Mouse (Mus musculus) adrenal gland, postnatal 4 days (tissue): ENCODE data around the gene Osm. TPM values are rescaled to one million over a fixed set of nuclear protein-coding genes. Genes with fewer than 3 reads are reported as not detected.

Experiments
- DNase-seq, 2 experiments: peaks; one replicate each; pipeline ENCODE4 v3.0.0; 2021 to 2022; ENCODE audit warnings: low spot score in 2 of 2, mixed read lengths in 2 of 2
- total RNA-seq, 2 experiments: library from RNA; stranded (reverse); gene quantifications; 2 replicates each; pipeline ENCODE4 v1.2.3; 2021

Osm gene
- total RNA-seq, 2 experiments from 2014 or later = 0.11 to 0.23 TPM

DNA sequence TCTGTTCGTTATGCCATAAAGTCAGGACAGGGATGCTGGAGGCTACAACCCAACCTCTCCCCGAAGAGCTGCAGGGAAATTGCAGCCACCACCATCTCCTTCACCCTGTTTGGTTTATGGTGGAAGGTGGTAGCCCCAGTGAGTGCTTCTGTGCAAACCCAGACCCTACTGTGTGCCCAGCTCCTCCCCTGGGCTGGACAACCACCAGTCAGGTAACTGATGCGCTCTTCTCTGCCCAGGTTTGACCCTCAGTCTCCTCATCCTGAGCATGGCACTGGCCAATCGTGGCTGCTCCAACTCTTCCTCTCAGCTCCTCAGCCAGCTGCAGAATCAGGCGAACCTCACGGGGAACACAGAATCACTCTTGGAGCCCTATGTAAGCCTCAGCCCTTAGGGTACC, 1.9 kb downstream of the Osm start:
- no peak for DNase-seq

DNA sequence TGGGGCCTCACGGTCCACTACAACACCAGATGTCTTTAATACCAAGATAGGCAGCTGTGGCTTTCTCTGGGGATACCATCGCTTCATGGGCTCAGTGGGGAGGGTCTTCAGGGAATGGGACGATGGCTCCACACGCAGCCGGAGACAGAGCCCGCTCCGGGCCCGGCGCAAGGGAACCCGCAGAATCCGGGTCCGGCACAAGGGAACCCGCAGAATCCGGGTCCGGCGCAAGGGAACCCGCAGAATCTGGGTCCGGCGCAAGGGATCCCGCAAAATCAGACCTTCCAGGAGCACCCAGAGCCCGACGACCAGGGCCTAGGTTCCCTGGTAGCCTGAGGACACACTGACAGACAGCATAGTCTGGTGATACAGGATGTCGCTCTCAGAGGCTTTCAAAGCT, 3.5 kb downstream of the Osm start:
- no peak for DNase-seq

DNA sequence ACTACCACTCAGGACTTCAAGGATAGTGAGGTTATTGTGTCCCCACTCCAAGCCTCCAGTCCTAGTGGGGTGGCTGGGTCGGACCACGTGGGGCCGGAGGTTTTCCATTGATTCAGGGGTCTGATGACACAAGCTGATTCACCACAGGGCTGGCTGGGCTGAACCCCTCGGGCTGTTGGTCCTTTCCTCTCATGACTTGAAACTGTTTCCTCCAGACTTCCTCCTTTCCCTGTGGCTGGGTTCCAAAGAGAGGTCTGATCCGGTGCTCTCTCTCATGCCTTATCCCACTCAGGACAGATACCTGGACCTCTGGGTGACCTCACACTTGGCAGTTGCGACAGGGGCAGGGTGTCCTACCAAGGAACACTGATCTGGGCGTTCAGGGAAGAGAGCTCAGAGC, 3.9 kb downstream of the Osm start:
- no peak for DNase-seq

DNA sequence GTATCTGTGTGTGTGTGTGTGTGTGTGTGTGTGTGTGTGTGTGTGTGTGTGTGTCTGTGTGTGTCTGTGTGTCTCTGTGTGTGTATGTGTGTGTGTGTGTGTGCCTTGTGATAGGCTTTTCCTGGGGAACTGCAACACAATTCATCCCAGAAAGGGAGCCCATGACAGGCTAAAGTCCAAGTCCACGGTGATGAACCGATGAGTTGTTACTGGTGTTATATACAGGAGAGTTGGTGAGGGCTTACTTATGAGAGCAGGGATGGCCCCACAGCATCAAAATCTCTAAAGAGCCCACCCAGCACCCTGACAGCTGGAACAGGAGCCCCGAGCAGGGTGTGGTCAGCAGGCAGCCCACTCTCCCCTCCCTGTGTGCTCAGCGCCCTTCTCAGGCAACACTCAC, 5.0 kb downstream of the Osm start:
- no peak for DNase-seq

DNA sequence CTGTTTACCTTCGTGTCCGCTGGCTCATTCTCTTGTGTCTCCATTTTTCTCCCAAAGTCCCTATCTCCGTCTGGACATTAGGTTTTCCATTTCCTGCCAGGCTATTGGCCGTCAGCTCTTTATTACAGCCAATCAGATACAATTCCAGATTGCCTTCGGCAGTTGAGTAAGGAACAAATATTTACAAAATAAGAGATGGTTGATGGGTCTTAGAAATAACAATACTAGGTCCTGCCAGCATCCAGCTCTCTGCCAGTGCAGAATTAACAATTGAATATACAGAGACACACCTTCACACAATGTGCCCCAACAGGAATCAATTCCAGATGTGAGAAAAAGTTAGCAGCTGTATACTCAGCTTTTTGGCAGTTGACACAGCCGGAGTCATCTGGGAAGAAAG, 9.9 kb downstream of the Osm start:
- DNase-seq = no peak

DNA sequence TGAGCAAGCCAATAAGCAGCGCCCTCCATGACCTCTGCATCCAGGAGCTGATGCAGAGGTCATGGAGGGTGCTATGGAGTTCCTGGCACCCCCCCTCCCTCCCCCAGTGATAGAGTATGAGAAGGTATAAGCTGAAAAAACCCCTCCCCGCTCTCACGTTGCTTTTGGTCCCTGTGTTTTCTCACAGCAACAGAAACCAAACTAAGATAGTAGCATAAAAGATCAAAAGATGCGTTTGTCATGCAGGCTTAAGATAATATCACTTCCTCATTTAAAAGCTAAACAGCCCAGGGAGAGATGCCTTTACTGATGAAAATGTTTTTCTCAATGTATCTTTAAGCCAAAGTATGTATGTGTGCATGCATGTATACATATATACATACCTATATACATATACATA, 10.4 kb downstream of the Osm start:
- no peak for DNase-seq

DNA sequence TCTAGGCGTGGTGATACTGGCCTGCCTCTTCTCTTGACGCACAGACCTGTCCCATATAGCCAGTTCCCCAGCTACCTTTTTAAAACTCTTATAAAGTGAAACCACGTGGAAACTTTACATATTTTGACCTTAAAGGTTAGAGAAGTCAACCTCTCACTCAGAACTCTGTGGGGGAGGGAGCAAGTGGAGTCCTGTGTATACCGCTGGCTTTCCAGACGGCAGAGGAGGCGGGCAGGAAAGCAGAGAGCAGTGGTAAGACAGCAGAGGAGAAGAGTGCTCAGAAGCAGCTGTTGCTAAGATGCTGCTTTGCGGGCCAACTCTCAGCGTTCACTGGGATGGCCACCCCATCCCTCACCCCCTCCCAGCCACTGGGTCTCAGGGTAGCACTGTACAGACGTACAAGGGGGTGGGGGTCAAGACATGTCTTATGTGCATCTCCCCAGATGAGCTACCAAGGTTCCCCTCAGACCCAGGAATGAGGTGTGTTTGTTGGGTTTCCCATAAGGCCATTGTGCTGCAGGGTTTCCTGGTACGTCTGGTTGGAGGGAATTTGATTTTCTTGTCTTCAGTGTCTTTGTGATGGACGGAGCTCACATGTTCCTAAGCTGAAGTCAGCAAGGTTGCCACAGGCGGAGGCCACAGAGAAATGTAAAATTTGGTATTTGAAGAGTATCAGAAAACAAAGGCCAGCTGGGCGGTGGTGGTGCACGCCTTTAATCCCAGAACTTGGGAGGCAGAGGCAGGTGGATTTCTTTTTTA, 11.2 kb downstream of the Osm start:
- DNase-seq = no peak

DNA sequence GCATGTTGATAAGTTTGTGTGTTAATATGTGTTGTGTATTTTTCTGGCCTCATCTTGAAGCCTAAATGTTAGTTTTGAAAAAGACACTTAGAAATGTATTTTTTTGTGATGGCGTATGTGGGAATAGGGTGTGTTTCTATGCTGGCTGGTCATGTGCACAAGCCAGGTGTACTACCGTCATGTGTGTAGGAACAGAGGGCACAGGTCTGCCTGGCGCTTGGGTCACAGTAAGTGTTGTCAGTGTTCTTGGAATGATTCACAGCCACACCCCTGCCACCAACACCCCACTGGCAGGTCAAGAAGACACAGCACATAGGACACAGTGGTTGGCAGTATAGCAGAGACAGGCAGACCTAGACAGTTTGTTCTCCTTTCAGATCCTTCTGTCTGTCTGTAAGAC, 12.9 kb downstream of the Osm start:
- no peak for DNase-seq

DNA sequence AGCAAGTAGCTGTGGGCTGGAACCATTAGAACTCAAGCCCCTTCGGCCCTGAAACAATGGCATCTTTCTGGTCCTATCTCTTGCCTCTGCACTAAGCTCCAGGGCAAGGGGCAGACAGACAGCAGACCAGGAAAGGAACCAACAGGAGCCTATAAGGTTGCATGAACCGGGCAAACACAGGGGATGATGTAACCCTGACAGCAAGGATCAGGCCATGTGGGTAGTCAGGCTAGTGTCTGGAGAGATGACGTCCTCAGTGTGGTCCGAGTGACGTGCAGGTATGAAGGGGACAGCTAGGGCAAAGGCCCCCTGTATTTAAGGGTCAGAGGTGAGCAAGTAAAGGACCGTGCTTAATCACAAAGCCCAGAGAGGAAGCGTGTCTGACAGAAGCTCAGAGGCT, 14.1 kb downstream of the Osm start:
- DNase-seq = no peak

DNA sequence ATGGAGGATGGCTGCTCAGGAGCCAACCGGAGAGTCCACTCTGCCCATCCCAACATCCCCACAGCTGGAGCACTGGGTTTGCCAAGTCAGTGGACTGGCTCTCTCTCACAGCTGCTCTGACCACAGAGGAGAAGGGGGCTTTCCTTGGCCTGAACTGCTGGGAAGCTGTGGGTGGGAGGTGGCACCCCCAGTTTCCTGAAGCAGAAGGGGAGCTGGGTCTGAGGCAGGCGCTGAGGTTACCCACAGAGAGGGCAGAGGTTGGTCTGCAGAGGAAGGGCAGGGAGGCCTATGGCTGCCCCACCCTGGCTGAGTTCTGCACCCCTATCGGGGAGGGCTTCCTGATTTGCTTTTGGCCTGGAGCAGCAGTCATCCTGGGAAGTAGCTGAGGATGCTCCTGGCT, 15.2 kb downstream of the Osm start:
- DNase-seq = no peak

DNA sequence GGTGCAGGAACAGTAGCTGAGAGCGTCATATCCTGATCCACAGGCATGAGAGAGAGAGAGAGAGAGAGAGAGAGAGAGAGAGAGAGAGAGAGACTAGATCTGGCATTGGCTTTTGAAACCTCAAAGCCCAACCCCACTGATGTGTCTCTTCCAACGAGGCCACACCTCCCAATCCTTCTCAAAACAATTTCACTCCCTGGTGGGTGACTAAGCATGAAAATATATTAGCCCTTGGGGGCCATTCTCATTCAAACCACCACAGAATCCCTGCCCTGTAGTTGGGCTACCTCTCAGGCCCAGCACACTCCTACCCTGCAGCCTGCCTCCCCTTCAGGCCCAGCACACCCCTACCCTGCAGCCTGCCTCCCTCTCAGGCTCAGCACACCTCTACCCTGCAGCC, 16.7 kb downstream of the Osm start:
- DNase-seq = no peak

DNA sequence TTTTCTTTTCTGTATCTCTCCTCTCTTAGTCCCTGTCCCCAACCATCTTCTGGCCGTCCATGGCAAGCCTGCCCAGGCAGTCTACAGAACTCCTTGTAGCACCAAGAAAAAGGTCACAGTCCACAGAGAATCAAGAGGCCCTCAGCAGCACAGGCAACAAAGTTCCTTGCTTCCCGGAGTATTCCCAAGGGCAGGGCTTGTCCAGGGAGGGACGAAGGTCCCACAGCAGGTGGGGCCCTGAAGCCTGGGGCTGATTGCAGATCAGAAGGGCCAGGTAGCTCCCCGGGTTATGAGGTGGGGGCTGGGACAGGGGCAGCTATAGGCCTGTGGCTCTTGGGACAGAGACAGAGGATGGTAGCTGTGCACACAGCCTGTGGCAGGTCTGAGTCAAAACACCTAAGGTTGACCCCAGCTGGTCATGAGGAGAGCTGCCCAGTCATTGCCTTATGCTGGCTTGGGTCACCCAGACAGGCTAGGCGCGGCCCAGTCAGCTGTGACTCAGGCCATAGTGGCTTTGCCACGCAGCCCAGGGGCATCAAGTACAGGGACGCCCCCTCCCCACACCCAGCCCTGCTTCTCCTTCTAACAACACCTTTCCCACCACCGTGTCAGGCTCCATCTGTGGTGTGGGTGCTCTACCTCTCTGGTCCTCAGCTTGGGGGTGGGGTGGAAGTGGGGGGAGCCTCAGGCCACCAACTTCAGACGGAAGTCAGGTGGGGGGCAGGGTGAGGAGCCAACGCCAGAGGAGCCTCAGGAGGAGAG, 20.8 kb downstream of the Osm start, which contains the start of gene Lif:
Gene Lif, plus strand, starts transcription at position 712 of the 762 bp plus-strand sequence.
- no peak for DNase-seq

DNA sequence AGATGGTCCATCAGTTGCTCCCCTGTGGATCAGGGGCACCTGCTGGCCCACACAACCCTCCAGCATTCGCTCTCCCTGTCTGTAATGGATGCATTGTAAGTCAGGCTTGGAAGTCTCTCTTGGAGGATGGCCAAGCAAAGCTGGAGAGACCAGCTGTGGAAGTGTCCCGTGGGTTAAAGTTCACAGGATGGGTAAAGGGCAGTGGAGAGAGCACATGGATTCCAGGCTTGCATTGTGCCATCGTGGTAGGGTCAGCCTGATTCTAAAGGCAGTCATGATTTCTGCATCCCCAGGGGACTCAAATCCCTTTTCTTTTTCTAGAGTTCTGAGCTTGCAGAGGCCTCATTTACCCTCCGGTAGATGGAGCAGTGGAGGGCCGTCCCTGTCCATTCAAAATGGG, 21.5 kb downstream of the Osm start:
- DNase-seq = no peak

DNA sequence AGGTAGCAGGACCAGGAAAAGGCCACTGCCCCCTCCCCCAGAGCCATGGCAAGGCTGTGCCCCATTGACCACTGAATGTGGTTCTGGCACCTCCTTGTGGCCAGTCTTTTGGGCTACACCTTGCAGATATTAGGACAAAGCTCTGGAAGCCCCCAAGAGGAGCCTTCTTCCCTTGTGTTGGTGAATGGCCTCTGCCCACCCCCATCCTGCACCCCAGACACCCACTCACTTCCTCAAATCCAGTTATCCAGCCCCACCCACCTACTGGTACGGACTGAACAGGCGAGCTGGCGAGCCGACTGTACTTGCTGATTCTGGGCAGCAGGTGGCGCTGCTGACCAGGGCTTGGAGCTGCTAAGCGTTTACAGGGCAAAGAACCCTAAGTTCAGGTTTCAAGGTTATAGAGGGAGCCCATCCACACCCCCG, 22.4 kb downstream of the Osm start:
- DNase-seq = peak; percentile 55 to 65

DNA sequence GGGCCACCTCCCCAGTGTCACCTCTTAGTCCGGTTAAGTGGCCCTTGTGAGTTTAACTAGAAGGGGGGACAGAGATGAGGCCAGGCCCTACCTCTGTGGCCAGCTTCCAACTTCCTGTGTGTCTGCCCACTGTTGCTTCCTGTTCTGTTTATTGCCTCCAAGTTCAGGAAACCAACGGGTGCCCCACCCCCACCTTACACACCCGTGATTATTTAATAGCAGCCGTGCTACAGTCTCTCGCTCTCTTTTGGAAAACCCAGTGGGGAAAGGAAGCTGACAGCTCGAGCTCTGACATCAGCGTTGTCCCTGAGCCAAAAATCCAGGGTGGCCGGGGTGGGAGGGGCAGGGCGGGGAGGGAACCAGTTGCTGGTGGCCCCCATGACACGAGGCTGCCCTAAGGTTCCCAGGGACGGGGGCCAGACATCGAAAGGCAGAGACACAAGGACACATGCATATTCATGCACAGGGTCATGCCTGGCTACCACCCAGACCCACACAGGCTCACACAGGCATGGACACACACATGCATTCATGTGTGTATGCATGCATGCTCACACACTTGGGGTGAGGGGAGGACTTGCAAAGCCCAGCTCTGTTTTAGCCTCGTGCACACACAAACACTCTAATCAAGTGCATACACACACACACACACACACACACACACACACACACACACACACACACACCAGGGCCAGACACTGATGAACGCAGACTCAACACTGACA, 24.4 kb downstream of the Osm start:
- no peak for DNase-seq

DNA sequence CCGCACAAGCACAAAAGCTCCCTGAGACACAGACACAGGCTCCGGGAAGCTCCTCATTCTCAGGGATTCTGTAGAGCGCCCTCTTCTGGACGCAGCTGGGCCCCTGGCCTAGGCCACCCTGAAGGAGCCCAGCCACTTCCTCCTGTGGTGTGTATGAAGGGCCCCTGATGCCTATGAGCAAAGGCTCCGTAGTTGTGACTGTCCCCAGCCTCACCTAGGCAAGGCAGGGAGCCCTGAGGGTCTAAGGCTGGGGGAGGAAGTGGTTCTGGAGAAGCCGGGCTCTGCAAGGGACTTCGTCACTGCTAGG, 24.9 kb downstream of the Osm start:
- peak in 1 of 2 experiments; percentile 49 for DNase-seq

DNA sequence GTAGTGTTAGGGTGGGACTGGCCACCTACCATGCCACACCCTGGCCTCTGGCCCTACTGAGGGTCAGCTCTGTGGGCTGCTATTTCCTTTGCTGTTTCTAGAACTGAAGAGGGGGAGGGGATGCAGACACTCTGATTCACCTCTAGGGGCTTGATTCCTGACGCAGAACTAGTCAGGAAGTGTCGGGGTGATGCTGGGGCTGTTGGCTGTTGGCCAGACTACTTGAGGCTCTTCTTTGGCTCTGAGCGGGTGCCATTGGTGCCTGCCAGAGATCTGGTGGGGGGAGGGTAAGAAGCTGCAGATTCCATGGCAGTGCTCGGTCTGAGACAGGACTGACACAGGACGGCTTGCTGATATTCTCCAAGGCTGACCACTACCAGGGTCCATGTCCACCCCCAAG, 25.7 kb downstream of the Osm start:
- DNase-seq = no peak

DNA sequence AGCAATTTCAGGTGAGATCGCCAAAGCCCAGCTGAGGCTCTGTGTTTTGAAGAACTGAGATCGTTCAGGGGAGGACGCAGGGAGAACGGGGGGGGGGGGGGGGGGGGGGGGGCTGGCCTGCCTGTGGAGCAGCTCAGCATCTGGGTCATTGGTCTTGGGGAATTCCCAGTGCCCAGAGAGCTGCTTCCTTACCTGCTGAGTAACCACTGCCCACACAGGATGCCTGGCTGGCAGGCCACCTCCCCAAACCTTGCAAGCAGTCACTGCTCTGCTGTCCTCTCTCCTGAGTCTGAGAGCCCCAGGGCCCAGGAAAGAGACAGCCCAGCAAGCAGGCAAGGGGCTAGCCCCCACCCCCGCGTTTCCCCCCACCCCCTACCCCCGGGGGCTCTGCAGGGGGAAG, 26.6 kb downstream of the Osm start:
- DNase-seq = no peak

DNA sequence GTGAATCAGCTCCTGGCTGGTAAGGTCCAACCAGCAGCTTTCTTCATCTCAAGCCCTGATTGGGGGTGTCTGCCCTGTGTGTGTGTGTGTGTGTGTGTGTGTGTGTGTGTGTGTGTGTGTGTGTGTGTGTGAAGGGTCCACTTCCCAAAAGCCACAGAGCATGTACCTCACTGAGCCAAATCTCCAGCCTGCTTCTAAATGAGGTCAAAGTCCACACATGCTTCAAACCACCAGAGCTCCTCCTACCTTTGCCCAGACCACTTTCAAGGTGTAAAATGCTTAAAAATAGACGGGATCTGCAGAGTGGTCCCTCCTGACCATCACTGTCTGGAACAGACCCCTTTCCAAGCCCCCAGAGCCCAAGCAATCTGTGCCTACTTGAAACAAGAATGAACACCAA, 27.1 kb downstream of the Osm start:
- DNase-seq = no peak

DNA sequence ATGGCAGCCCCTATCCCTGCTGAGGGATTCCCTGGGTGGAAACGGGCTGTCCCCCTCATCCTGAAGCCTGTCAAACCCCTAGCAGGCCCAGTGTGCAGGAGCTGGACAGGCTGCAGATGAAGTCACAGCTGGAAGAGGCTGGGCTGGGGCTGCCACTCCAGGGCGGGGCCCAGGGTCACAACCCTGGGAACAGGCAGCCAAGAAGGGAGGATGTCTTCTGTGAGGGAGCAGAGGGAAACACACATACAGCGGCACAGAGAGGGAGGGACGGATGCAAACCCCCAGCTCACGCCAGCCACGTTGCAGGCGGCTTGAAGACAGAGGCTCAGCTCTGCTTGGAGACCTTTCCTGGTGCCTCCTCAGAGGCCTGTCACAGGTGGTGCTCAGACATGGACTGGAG, 27.8 kb downstream of the Osm start:
- no peak for DNase-seq

DNA sequence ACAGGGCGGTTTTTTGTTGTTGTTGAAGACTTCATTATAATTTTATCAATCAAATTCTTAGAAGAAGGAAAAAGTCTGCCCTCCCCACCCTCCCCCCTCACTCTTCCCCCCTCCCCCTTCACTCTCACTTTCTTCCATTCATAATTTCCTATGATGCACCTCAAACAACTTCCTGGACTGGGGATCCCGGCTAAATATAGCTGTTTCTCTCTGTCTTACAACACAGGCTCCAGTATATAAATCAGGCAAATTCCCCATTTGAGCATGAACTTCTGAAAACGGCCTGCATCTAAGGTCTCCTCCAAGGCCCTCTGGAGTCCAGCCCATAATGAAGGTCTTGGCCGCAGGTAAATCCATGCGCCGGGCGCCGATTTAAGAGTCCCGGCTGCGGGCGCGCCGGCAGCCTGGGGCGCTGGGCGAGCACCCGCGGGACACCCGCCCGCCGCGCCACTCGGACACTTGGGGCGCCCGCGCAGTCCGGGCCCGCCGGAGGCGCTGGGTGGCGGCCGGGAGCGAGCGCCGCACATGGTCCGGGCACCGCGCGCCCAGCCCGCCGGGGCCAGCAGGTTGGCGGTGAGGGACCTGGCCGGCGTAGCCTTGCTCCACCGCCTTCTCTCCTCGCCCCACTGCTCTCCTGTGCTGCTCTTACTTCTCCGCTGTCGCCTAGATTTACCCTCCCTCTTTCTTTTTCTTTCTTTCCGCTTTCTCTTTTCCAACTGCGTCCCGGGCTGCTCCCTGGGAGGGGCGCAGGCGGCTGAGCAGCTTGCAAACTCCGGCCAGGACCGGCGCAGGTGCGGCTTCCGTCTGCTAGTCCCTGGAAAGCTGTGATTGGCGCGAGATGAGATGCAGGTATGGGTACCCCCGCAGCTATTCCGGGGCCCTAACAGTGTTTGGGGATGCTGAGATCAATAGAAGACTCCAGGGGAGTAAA, 30.3 kb downstream of the Osm start:
- no peak for DNase-seq
